Mouse (Mus musculus) adrenal gland, adult 8-10 months (tissue): ENCODE data around the gene Abcc4. TPM values are rescaled to one million over a fixed set of nuclear protein-coding genes. Genes with fewer than 3 reads are reported as not detected.

Experiments used
- DNase-seq: peaks from one replicate; pipeline ENCODE4 v3.0.0; 2022
- total RNA-seq, 4 experiments: library from RNA; stranded (reverse); gene quantifications; 2 replicates each; pipeline ENCODE4 v1.2.4; 2022

Abcc4 gene
- total RNA-seq, 4 experiments from 2014 or later = 19.4 to 27.3 (median 22.7) TPM

GRCm38 (mm10) chr14:118710945-118711344 is 4.9 kb upstream of the Abcc4 start:
- no peak for DNase-seq

- DNase-seq = peak; percentile 92
Measured at GRCm38 (mm10) chr14:118709736-118710135, 3.7 kb upstream of the Abcc4 start.

GRCm38 (mm10) chr14:118708126-118708525 is 2.1 kb upstream of the Abcc4 start:
- no peak for DNase-seq

- DNase-seq = no peak
Measured at GRCm38 (mm10) chr14:118706962-118707361, 943 bp upstream of the Abcc4 start.

GRCm38 (mm10) chr14:118705465-118705807 is 583 bp downstream of the Abcc4 start:
- no peak for DNase-seq

- DNase-seq = no peak
Measured at GRCm38 (mm10) chr14:118703363-118703762, 2.7 kb downstream of the Abcc4 start.

GRCm38 (mm10) chr14:118701991-118702608 is 3.9 kb downstream of the Abcc4 start:
- peak; percentile 49 for DNase-seq

- no peak for DNase-seq
Measured at GRCm38 (mm10) chr14:118700576-118700975, 5.4 kb downstream of the Abcc4 start.

GRCm38 (mm10) chr14:118699963-118700362 is 6.1 kb downstream of the Abcc4 start:
- DNase-seq = no peak

- DNase-seq = no peak
Measured at GRCm38 (mm10) chr14:118699508-118699907, 6.5 kb downstream of the Abcc4 start.

GRCm38 (mm10) chr14:118696556-118697289 is 9.3 kb downstream of the Abcc4 start:
- DNase-seq = no peak

GRCm38 (mm10) chr14:118695866-118696265 is 10.2 kb downstream of the Abcc4 start:
- DNase-seq = no peak

GRCm38 (mm10) chr14:118694321-118694720 is 11.7 kb downstream of the Abcc4 start:
- no peak for DNase-seq

GRCm38 (mm10) chr14:118691910-118692309 is 14.1 kb downstream of the Abcc4 start:
- no peak for DNase-seq

- no peak for DNase-seq
Measured at GRCm38 (mm10) chr14:118691404-118691803, 14.6 kb downstream of the Abcc4 start.

- DNase-seq = no peak
Measured at GRCm38 (mm10) chr14:118690921-118691320, 15.1 kb downstream of the Abcc4 start.

GRCm38 (mm10) chr14:118690336-118690735 is 15.7 kb downstream of the Abcc4 start:
- DNase-seq = no peak

GRCm38 (mm10) chr14:118688643-118689042 is 17.4 kb downstream of the Abcc4 start:
- DNase-seq = no peak

- DNase-seq = no peak
Measured at GRCm38 (mm10) chr14:118686861-118687260, 19.2 kb downstream of the Abcc4 start.

GRCm38 (mm10) chr14:118685572-118685971 is 20.4 kb downstream of the Abcc4 start:
- DNase-seq = no peak

- DNase-seq = no peak
Measured at GRCm38 (mm10) chr14:118682339-118683034, 23.5 kb downstream of the Abcc4 start.

GRCm38 (mm10) chr14:118681087-118681486 is 24.9 kb downstream of the Abcc4 start:
- DNase-seq = peak; percentile 19

GRCm38 (mm10) chr14:118678279-118678985 is 27.6 kb downstream of the Abcc4 start:
- no peak for DNase-seq
